Mouse (Mus musculus) lung, adult 18-20 months (tissue): ENCODE data around the gene Bcas3.

Experiments
- DNase-seq, 2 experiments: peaks; one replicate each; pipeline ENCODE4 v3.0.0; 2022; ENCODE audit warnings: mixed read lengths in 2 of 2

Bcas3 gene

DNA sequence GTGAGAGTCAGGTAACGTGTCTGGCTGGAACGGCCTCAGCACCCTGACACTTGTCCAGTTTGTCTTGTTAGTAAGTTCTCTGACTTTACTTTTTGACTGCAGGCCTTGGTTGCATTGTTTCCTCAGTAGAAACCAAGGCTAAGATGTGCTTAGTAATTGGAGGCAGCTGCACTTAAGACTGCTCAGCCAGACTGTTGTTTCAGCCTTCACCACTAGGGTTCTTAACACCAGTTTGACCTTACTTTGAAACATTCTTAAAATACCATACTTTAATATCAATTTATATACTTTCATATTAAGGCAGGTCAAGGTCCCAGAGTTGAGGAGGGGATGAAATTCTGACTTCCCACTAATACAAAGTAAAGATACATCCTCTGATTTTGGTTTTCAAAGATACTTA lies 273.9 kb downstream of the Bcas3 start:
- DNase-seq = no peak

DNA sequence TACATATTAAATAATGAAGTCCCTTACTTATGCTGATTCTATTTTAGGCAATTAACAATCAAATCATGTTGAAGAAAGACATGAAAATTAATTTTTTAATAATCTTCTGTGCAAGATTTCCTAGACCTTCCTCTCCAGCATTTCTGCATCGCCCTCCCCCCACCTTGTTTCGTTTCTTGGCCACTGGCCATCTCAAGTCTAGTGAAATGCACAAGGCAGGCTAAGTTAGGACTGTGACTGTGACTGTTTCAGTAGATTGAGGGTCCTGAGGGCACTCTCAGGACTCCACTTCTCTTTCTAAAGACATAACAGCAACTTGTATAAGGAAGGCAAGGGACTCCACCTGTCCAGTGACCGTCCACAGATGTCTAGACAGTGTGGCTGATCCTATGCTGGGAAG lies 274.4 kb downstream of the Bcas3 start:
- no peak for DNase-seq

DNA sequence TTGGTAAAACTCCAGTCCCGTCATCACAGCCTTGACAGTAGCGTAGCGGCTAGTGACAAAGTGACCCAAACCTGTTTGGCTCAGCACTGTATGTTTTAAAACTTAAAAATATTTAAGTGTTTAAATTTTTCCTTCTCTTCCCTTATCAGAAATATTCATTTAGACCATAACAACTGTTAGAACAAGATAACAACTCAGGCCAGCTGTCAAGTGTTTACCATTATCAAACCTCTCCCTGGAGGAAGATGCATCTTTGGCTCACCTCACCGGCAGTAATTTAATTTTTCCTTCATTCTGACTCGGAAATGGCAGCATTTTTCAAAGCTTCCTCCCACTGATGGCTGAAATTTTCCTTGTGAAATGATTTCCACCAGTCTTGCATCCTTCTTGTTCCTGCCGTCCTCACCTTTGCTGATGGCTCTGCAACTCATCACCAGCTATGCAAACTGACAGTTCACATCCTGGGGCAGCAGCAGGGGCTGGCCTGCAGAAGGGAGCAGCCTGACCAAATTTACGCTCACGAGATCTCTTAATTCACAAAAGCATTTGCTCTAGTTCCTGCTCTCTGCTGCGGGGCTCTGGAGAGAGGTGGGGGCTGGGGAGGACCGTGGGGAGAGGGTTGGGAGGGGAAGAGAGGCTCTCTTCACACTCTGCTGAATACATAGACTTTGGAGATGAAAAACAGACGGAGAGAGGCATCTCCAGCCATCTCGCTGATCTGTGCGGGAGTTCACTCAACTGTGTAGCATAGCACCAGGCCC lies 275.5 kb downstream of the Bcas3 start:
- DNase-seq = no peak

DNA sequence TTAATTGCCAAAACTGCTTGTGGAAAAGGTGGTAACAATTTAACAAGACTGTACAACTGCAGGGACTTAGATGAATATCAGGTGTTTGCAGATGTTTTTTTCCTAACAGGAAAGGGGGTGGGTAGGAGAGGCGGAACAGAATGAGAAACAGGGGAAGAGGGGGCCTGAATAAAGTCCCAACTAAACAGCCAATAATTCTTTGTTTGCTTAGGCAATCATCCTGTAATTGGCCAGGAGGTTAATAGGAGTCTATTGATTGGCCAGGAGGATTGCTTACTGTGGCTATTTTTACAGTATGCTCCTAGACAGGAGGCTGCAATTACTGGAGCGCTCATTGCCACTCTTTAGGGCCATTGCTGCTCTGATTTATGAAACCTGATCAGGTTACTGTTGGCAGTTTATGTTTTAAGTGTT lies 279.6 kb downstream of the Bcas3 start:
- DNase-seq = no peak

DNA sequence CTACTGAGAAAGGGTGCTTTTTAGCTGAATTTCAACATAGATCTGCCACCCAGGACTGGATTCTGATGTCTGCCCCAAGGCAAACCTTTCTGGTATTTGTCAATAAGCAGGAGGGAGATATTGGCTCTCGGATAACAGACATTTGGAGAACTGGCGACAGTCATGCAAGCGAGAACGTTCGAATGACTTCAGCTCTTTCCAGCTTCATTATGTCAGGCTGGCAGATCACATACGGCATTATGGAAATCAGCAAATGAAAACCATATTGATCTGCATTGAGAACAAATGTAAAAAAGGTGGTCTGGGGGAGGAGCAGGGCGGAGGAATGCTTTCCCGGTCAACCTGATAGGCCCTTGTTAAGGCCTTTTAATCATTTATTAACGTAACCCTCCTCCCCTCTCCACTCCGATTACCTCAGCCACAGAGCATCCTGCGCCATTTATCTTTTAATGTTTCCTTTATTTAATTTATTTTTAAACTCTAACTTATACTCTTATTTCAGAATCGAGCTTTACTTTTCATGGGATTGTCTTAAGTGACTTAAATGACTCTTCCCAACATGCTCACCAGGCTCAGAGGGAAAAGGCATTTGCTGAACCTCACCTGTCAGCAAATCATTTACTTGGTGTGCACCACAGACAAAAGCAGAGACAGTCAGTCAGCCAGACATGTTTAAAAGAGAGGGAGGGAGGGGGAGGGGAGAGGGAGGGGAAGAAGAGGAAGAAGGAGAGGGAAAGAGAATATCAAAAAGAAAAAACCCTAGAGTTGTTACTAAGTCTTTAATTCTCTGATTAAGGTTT lies 285.9 kb downstream of the Bcas3 start:
- no peak for DNase-seq

DNA sequence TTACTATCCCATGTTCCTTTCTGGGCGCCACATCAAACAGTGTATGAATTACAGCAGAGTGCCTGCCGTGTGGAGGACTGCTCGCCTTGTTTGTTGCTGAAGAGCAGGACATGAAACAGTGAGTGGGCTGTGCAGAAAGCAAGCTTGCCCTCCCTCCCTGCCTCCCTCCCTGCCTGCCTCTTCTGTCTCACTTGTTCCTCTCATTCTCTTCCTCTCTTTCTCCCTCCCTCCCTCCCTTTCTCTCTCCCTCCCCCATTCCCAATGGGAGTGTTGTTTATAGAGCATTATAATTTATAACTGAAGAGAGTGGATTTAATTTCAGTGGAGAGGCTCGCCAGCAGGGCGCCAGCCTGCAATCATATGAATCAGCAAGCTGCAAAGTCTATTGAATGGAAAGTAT lies 287.7 kb downstream of the Bcas3 start:
- DNase-seq = no peak

DNA sequence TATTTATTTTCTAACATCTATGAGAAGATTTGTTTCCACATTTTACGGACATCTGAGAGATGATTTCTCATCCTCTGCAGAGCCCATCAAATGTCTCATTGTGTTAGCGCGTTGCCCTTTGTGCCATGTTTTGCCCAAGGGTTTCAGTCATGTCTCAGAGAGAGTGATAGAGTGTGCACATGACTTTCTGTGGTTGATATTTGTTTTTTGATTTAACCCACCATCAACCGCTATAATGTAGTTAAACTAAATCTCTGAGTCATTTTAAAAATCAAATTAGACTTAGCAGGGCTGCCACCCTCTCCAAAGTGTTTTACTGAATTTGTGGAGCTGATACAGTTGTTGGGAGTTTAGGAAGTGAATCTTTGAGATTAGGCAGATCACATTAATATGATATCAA lies 288.5 kb downstream of the Bcas3 start:
- DNase-seq = no peak

DNA sequence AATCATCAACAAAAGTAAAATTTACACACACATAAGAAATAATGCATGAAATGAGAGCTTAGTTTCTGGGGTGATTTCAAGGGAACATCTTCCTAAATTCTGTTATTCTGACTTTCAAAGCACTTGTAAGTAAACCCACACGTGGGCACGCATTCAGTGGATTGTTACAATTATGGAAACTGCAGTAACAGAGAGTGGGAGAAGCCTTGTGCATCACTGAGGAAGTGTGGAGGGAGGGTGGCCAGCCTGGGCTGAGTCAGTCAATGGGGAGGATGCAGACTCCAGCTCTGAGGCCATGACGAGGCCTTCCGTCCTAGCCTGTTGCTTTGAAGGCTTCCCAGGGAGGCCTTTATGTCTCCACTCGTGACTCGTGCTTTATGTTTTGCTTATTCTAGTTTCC lies 289.6 kb downstream of the Bcas3 start:
- no peak for DNase-seq

DNA sequence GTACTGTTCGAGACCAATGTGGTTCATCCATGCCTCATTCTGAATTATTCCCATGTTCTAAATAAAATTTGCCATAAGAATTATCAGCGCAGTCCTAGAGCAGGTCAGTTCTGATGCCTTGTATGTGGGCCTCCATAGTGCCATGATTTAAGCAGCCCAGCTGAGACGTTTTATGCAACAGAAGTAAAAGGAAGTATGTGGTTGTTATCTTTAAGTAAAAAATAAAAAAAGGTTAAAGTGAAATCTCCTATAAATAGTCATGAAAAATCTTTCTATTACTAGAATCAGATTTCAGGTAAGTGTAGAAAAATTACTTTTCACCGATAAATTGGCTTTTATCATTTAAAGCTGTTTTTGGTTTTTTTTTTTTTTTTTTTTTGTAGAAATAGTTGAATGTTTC lies 290.1 kb downstream of the Bcas3 start:
- DNase-seq = no peak

DNA sequence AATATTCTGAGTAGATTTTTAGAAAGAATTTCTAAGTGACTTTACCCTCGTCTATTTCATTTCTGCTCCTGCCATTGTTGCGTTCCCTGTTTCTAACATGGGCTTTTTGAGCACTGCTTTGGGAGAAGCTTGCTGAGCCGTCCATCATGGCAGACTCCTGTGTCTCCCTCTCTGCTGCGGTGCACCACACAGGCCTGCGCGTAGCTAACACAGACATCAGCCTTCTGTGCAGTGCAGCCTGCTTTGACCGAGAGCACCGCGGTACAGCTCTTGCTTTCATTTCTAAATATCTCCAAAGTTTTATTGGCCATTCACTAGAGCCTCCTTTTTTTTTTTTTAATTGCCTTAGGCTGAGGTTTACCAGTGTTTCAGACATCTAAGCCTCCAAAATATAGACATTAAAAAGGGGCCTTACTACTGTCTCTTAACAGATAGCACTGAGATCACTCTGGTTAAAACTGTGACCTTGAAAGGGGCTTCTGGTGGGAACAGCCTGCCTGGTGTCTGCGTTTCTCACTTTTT lies 290.6 kb downstream of the Bcas3 start:
- DNase-seq = no peak

DNA sequence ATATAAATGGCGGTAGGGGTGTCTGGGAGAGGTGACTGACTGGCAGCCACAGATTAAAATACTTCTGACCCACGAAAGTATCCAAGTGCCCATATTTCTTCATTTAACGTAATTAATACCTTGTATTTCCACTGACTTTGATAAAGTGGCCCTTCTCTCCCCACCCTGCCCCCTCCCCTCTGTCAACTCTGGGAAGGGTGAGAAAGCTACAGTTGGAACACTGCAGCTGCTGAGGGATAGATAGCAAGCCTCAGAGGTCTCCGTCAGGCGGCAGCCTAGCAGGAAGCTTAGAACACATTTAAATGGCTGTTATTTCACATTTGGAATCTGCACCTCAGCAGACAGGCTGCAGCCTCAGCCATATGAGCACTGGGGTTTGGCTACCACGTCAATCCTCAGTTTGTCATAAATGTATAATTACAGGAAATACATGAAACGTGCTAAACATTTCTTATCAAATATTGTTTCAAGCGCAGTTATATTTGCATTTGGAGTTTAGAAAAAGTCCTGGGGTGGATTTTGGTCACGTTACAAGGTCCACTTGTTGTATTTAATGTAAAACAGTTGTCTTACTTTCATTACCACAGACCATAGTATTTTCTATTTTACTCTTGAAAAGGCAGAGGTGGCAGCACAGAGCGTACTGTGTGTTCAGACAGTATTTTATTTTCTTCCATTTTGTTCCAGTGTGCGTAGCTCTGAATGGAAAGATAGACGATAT lies 291.2 kb downstream of the Bcas3 start:
- DNase-seq = no peak

DNA sequence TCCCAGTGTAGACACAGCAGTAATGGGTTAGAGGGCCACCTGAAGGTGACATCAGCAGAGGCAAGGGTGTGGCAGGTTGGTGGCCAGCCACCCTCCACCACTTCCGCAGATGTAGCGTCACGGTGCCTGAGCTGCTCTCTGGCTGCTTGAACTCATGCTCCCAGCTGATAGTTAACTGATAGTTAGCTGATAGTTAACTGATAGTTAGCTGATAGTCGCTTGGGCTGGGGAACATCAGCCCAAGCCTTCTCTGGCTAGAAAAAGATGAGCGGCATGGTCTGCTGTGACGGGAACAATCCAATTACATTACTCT lies 291.7 kb downstream of the Bcas3 start:
- no peak for DNase-seq

DNA sequence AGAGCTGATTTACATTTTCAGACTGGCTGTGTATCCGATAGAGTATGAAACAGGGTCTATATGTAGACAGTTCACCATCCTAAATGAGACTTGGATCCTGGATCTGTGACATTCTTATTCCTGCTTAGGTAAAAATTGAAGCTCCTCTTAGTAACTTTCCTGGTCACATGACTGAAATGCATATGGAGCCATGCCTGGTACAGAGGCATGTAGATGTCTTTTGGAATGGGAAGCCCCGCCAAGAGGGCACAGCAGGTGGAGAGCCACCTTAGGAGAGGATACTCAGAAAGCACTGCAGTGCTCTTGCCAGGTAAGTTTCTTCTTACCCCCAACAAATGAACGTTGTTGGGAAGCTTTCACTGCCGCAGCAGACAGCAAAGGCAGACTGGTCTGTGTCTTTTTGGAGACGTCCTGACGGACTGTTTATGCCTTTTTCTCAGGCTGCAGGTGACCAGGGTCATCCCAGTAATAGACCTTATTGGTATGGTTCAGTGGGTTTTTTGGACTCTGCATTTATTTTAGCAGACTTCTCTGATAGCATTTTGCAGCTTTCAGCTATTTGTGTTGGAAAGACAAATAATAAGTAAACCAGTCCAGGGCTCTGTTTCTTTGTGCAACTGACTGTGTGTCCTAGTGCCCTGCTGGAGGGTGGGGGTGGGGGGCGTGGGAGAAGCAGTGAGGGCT lies 292.3 kb downstream of the Bcas3 start:
- no peak for DNase-seq

DNA sequence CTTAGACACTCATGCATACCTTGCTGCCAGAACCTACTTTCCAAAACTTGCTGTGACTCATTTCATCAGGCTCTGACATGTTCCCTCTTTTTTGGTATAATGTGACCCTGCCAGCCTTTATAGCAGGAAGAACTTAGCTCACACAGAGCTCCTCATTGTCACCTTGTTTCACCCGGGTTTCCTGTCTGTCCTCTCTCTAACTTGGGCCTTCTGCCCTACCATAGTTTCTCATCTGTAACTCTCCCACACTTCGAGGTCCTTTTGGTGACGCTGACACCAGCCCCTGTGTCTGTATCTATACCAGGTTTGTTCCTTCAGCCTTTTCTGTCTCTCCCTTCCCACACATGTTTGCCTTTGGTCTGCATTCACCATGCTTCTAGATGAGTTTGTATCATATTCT lies 295.9 kb downstream of the Bcas3 start:
- DNase-seq = no peak

DNA sequence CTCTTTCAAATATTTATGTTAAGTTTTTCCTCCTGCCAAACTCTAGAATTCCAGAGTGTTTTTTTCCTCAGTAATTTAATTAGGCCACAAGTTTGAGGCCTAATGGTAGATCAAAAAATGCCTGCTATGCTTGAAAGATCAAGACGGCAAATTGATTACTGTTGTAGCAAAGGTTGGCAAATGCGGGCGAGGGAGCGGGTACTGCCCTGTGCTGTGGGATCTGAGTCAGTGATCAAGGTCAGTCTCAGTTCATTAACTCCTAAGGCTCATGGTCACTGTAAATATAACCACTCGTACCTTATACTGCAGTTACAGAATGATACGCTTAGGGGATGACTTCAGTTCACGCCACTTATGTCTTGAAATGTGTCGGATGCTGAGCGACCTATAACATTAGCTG lies 296.4 kb downstream of the Bcas3 start:
- DNase-seq = no peak

DNA sequence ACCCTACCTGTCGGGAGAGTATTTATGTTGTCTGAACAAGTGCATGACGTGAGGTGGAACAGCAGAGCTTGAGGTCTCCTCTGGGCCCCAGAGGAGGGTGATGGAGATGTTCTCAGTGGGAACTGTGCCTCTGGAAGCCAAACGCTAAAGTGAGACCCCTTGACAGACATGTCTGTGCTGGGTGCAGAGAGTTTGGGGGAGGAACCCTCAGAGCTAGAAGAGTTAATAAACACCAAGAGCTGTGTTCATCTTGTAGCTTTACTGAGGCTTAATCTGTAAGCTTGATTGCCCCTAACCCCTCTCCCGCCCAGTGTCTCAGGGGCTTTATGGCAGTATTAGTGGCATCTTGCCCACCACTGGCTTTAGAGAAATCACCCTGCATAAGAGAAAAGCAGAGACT lies 304.5 kb downstream of the Bcas3 start:
- DNase-seq = no peak

DNA sequence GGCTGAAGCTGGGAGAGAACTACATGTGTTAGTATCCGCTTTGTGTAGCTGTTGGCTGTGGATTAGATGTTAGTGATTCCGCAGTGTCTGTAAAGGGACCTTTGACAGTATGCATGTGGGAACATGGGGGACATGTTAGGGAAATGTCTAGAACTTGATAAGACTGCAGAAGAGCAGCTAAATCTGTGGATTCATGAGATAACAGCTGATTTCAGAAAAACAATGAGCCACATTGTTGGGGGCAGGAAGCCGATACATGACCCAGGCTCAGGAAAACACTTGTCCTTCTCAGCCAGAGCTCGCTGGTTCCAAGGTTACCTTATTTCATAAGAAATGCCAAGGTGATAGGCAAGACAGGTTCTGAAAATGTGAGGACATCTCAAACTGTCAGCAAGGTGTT lies 307.3 kb downstream of the Bcas3 start:
- DNase-seq = no peak

DNA sequence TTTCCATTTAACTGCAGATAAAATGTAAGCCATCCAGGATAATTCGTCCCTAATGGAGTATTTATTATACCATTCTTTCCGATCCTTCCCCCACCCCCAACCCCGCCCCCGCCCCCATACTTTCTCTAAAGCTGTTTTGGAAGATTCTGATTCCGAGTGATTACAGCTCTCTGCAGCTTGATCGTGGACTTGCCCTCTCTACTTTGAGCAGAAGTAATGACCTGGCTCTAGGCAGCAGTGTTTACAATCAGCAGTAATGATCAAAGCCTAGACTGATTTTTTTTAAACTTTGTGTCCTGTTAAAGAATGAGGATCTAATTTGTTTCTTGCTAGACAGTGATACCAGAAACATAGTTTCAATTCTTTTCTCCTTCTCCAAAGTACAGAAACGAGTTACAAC lies 314.2 kb downstream of the Bcas3 start:
- DNase-seq = no peak

DNA sequence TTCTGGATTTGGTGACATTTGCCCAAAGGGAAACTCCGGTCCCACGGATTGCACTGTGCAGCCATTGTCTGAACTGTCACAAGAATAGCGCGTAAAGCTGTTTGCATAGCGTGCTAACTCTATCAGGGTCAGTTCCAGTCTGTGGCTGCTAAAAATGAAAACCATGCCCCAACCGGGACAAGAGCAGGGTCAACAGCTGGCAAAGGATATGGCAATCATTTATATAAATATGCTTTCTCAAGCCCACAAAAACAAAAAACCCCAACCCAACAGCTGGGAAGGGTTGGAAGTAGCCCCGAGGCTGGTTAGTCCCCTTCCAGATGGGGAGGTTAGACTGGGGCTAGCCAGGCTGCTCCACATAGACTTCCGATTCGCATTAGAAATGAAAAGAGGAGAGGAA lies 314.8 kb downstream of the Bcas3 start:
- peak in 1 of 2 experiments; percentile 12 for DNase-seq

DNA sequence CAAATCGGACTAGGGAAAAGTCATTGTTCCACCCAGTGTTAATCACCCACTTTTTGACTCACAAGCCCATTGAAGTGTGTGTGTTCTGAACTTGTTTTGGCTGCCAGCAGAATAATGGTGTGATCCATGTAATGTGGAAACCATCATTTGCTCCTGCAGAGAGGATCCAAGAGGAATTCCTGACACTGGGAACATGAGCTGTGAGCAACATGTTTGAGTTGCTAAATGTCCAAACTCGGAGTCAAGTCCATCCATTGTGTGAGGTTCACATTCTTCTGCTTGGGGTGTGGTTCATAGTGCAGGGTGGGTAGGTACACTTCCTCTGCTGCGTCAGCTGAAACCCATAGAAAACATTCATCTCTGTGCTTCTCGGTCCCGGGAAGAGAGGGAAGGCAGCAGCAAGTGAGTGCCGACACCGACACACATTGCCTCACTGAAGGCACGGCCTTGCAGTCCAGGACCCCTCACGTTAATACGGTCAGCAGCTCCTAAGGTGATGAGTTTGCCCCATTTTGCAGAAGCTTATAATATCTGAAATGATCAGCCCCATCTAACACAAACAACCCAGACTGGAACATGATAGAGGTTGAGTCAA lies 320.0 kb downstream of the Bcas3 start:
- peak; percentile 4 to 38 for DNase-seq

DNA sequence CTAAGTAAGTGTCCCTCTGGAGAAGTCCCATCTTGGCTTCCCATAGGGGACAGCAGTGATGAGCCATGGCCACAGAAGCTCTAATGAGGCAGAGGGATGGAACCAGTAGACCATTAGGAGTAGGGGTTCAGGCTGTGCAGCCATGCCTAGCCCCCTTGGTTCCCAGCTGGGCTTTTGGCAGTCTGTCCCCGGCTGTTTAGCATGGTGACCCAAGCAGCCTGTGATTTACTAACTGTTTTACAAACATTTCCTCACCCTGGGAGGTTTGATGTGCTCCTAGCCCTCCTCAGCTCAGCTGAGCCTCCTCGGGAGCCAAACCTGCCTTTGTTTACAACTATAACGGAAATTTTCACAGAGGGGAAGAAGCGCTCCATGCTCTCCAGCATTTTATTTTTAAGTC lies 322.3 kb downstream of the Bcas3 start:
- DNase-seq = peak; percentile 18 to 44

DNA sequence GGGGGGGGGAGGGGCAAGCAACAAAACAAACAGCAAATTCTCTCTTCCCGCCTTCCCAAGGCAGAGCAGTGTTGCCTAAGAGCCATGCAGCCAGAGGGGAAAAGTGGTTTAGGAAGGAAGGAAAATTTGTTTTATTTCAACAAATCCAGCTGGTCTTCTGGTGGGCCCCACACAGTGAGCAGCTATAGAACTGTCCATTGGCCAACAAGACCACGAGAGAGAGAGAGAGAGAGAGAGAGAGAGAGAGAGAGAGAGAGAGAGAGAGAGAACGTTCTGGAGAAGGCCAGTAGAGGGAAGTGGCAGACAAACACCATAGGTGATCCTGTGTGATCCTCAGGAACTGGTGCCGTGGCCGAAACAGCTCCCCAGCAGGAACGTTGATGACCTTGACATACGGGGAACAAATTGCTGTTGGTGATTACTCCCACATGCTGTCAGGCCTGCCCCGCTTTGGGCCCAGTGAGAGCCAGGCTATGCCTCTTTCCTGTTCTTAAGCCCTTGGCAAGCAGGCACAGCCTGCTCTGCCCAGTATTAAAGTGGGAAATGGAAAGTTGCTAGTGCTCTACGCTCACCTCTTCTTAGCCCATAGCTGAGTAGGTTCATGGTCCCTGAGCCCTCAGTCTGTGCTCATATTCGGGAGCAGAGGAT lies 323.5 kb downstream of the Bcas3 start:
- peak; percentile 7 to 21 for DNase-seq
